10 mouse cellular contexts compared by ENCODE assay signal in the genomic region with DNA sequence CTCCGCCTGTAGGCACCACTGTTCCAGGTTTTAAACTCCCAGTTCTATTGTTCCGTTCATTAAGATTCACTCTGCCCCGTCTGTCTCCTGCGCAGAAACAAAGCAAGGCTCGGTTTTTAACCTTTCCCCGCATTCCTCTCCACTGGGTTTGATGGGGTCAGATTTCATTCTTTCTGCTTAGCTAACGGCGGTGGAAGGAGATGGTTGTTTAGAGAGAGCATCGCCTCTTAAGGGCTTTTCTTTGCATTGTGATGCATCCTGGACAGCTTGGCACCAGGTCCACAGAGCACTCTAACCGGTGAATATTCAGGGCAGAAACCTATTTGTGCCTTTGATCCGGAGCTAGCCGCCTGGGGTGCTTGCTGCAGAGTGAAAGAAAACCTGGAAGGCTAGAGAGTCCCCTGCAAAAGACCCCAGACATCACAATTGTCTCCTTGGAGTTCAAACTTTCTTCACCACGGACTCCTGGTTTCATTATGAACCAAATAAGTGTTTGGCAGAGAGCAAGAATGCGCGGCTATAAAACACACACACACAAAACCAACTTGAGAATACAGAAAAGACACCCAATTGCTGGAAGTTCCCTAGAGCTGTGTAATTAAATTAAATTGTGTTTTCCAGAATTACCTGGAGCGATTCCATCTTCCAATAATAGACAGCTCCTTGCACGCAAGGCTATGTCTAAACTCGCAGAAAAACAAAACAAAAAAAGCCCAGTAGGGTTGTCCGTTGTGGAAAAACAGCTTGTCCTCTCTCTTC. TPM values are rescaled to one million over a fixed set of nuclear protein-coding genes. Genes with fewer than 3 reads are reported as not detected.
DNase-seq lines count a peak whose midpoint lies in the region; ATAC-seq lines count a peak whose summit lies in the region.
"Had no signal": no experiment of that assay in that cellular context is flagged by ENCODE, and none has a peak within 500 bp of the region (broad histone marks: within the 10 kb centered on the region; RNA-seq: fewer than 3 reads in every experiment).

No protein-coding gene starts in this region.

- no peaks in the 10 kb centered on the region for H3K27me3 ChIP-seq in heart, embryonic 15.5 days
- H3K27me3 ChIP-seq in hindbrain, embryonic 15.5 days = no peaks in the 10 kb centered on the region
- no peaks in the 10 kb centered on the region for H3K27me3 ChIP-seq in neural tube, embryonic 11.5 days (ENCODE audit: control insufficient read depth, insufficient read depth, low read length)

- H3K4me1 ChIP-seq in heart, embryonic 15.5 days (replicated peaks) = peaks cover 9% of the 10 kb centered on the region
- H3K4me1 ChIP-seq in hindbrain, embryonic 15.5 days (replicated peaks) = peaks cover 15% of the 10 kb centered on the region
- H3K4me1 ChIP-seq in neural tube, embryonic 11.5 days (ENCODE audit: control insufficient read depth, insufficient read depth, low read length) = peaks cover 10% of the 10 kb centered on the region

- no peaks in the 10 kb centered on the region for H3K36me3 ChIP-seq in heart, embryonic 15.5 days
- no peaks in the 10 kb centered on the region for H3K36me3 ChIP-seq in hindbrain, embryonic 15.5 days
- no peaks in the 10 kb centered on the region for H3K36me3 ChIP-seq in neural tube, embryonic 11.5 days (ENCODE audit: control insufficient read depth, insufficient read depth, low read length)

- no peak overlapping the region; the same call in 1 of the 2 replicates for H3K4me3 ChIP-seq in heart, embryonic 15.5 days
- H3K4me3 ChIP-seq in hindbrain, embryonic 15.5 days = no peak overlapping the region
- no peak overlapping the region for H3K4me3 ChIP-seq in neural tube, embryonic 11.5 days (ENCODE audit: low read depth, low read length)

- DNase-seq in heart, adult 9 months (ENCODE audit: low spot score in 2 of 2) = no peak
- peak; percentile 73 for DNase-seq in embryo, embryonic 9.5 days (ENCODE audit: extremely low spot score)
- peak; percentile 63 for DNase-seq in neural tube, embryonic 11.5 days (ENCODE audit: low spot score)
- no peak for DNase-seq in ovary, adult 18-20 months (ENCODE audit: low spot score)
- no peak for DNase-seq in thymus, postnatal 36 days
- DNase-seq: heart, postnatal 10 days; right cerebral cortex, postnatal 25 days had no signal

- no peak overlapping the region for H3K9ac ChIP-seq in heart, embryonic 15.5 days
- H3K9ac ChIP-seq in hindbrain, embryonic 15.5 days = 0 out of 2 replicates have a peak overlapping the region, but pooled peaks have one; percentile 14
- H3K9ac ChIP-seq in neural tube, embryonic 11.5 days (ENCODE audit: low read length) = 0 out of 2 replicates have a peak overlapping the region, but pooled peaks have one; percentile 3

- 22% methylated on average over 19 of the region's 19 CpGs for WGBS in heart, embryonic 15.5 days
- 4% methylated on average over 19 of the region's 19 CpGs for WGBS in hindbrain, embryonic 15.5 days
- WGBS in neural tube, embryonic 11.5 days = 7% methylated on average over 19 of the region's 19 CpGs

- H3K9me3 ChIP-seq in heart, embryonic 15.5 days (replicated peaks) = no peaks in the 10 kb centered on the region
- H3K9me3 ChIP-seq in hindbrain, embryonic 15.5 days = no peaks in the 10 kb centered on the region
- H3K9me3 ChIP-seq in neural tube, embryonic 11.5 days (ENCODE audit: control insufficient read depth, low read length) = no peaks in the 10 kb centered on the region

- ATAC-seq in heart, embryonic 15.5 days (replicated peaks; ENCODE audit: insufficient number of reproducible peaks, insufficient read depth, low FRiP score, low read depth) = no peak
- ATAC-seq in hindbrain, embryonic 15.5 days (ENCODE audit: low FRiP score, low read depth) = peak; percentile 35; the same call in 1 of the 2 replicates
- ATAC-seq in neural tube, embryonic 11.5 days (ENCODE audit: insufficient read depth, low FRiP score, low TSS enrichment) = peak; percentile 79
- ATAC-seq in cerebellum, adult (ENCODE audit: insufficient number of reproducible peaks, low FRiP score, low TSS enrichment) = no peak

- peak overlapping the region; percentile 38 for H3K4me2 ChIP-seq in heart, embryonic 15.5 days
- H3K4me2 ChIP-seq in hindbrain, embryonic 15.5 days = peak overlapping the region; percentile 42
- H3K4me2 ChIP-seq in neural tube, embryonic 11.5 days (ENCODE audit: low read depth) = peak overlapping the region; percentile 8; the same call in 1 of the 2 replicates

- no peak overlapping the region for H3K27ac ChIP-seq in heart, embryonic 15.5 days
- peak overlapping the region; percentile 73 for H3K27ac ChIP-seq in hindbrain, embryonic 15.5 days (replicated peaks)
- peak overlapping the region; percentile 63 for H3K27ac ChIP-seq in neural tube, embryonic 11.5 days (ENCODE audit: low read depth, low read length)

RNA-seq across cellular contexts. Expression of a gene that starts 40.7 kb away (rescaled TPM):
- 5.6 TPM in 2 replicates for polyA plus RNA-seq in heart, embryonic 15.5 days (2015; fragmentation: Nextera tagmentation; extraction: Ambion mirVana)
- polyA plus RNA-seq in hindbrain, embryonic 15.5 days (2015; fragmentation: Nextera tagmentation; extraction: Ambion mirVana) = 56.8 and 61.9 TPM in 2 replicates
- 18.8 and 23.5 TPM in 2 replicates for polyA plus RNA-seq in neural tube, embryonic 11.5 days (2014; fragmentation: Nextera tagmentation; extraction: Ambion mirVana)

Comparison
In these comparisons a context has a peak if more than half of its experiments do, and no peak if none do; other contexts are left out.
1. ATAC-seq: peak in hindbrain, embryonic 15.5 days (single experiment) and neural tube, embryonic 11.5 days (single experiment); none in heart, embryonic 15.5 days (single experiment) and cerebellum, adult (single experiment).
2. DNase-seq: peak in embryo, embryonic 9.5 days (single experiment) and neural tube, embryonic 11.5 days (single experiment); none in heart, adult 9 months (0 of 2), ovary, adult 18-20 months (single experiment) and thymus, postnatal 36 days (0 of 2).
3. Peak in every context shown above with its lines, with median percentiles within 50 percentile points of each other: H3K4me2 ChIP-seq.